Mouse (Mus musculus) ovary, adult 18-20 months (tissue): ENCODE measurements around the gene Rab11fip3.
"Not testable (repeated sequence)": the region's sequence is repeated elsewhere in the genome, so short reads cannot be mapped to it uniquely, and the experiment has no call there.

Experiments used
- DNase-seq: peaks from one replicate; pipeline ENCODE4 v3.0.0; 2022; ENCODE audit warnings: low spot score, mixed read lengths

Rab11fip3 gene

GRCm38 (mm10) chr17:26040711-26041110 is 28.6 kb downstream of the Rab11fip3 start:
- not testable (repeated sequence) for DNase-seq

- DNase-seq = no peak
Measured at GRCm38 (mm10) chr17:26032037-26032436, 37.3 kb downstream of the Rab11fip3 start.

GRCm38 (mm10) chr17:26031583-26031982 is 37.8 kb downstream of the Rab11fip3 start:
- DNase-seq = no peak

- no peak for DNase-seq
Measured at GRCm38 (mm10) chr17:26028261-26028660, 41.1 kb downstream of the Rab11fip3 start.

GRCm38 (mm10) chr17:26024674-26025073 is 44.7 kb downstream of the Rab11fip3 start:
- no peak for DNase-seq

GRCm38 (mm10) chr17:26023966-26024365 is 45.4 kb downstream of the Rab11fip3 start:
- DNase-seq = no peak

GRCm38 (mm10) chr17:26023181-26023580 is 46.2 kb downstream of the Rab11fip3 start:
- DNase-seq = no peak

GRCm38 (mm10) chr17:26021728-26022341 is 47.5 kb downstream of the Rab11fip3 start:
- no peak for DNase-seq

- no peak for DNase-seq
Measured at GRCm38 (mm10) chr17:26020848-26021347, 48.5 kb downstream of the Rab11fip3 start.

- no peak for DNase-seq
Measured at GRCm38 (mm10) chr17:26018388-26018787, 51.0 kb downstream of the Rab11fip3 start.

- DNase-seq = no peak
Measured at GRCm38 (mm10) chr17:26017949-26018348, 51.4 kb downstream of the Rab11fip3 start.

- no peak for DNase-seq
Measured at GRCm38 (mm10) chr17:26017021-26017420, 52.3 kb downstream of the Rab11fip3 start.

GRCm38 (mm10) chr17:26013711-26014110 is 55.6 kb downstream of the Rab11fip3 start:
- no peak for DNase-seq

- DNase-seq = peak; percentile 68
Measured at GRCm38 (mm10) chr17:26011841-26012460, 57.4 kb downstream of the Rab11fip3 start.

GRCm38 (mm10) chr17:26009540-26009939 is 59.8 kb downstream of the Rab11fip3 start:
- peak; percentile 23 for DNase-seq

- no peak for DNase-seq
Measured at GRCm38 (mm10) chr17:26008787-26009186, 60.6 kb downstream of the Rab11fip3 start.

- DNase-seq = no peak
Measured at GRCm38 (mm10) chr17:26008331-26008730, 61.0 kb downstream of the Rab11fip3 start.

- no peak for DNase-seq
Measured at GRCm38 (mm10) chr17:26007646-26008045, 61.7 kb downstream of the Rab11fip3 start.

- DNase-seq = no peak
Measured at GRCm38 (mm10) chr17:26005731-26006450, 63.5 kb downstream of the Rab11fip3 start.

GRCm38 (mm10) chr17:26004711-26005110 is 64.6 kb downstream of the Rab11fip3 start:
- DNase-seq = no peak

- DNase-seq = no peak
Measured at GRCm38 (mm10) chr17:26003864-26004263, 65.5 kb downstream of the Rab11fip3 start.

- no peak for DNase-seq
Measured at GRCm38 (mm10) chr17:25998425-25998824, 70.9 kb downstream of the Rab11fip3 start.

- DNase-seq = no peak
Measured at GRCm38 (mm10) chr17:25993489-25993888, 75.9 kb downstream of the Rab11fip3 start.
